Mouse (Mus musculus) cortical plate, adult 2 months (tissue): Measurements from ENCODE around the gene Tbc1d21.

Experiments used
- CTCF ChIP-seq: fragments of 200-500 bp; IDR thresholded peaks from 2 replicates; pipeline ENCODE4 v1.5.1; 2011; ENCODE audit warnings: mild to moderate bottlenecking, control low read depth, low read length; ENCODE audit not compliant: insufficient read depth; ENCODE audit errors: extremely low read depth
- POLR2A ChIP-seq: fragments of 200-500 bp; IDR thresholded peaks from 2 replicates; pipeline ENCODE4 v1.6.1; 2011; ENCODE audit warnings: mild to moderate bottlenecking, low read length, control low read depth; ENCODE audit not compliant: insufficient read depth; ENCODE audit errors: extremely low read depth

DNA sequence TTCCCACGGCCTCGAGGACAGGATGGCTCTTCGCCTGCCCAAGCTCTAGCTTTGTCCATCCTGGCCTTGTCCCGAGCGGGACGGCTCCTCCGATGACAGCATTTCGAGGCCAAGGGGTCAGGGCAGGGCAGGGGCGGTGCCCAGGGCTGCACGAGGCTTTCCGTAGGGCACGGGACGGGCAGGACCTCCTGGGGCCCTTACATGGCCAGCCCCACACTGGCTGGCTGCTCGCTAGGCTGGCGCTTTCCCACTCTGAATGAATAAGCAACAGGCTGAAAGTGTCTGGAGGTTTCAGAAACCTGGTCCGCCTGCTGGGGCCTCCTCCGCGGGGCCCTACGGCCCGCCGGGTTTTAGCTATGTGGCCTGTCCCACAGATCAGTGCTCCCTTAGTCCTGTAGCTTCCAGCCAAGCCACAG, 57.3 kb downstream of the Tbc1d21 start, which contains the start of gene Loxl1:
- TF ChIP-seq CTCF (no peak), POLR2A (no peak)
